Mouse (Mus musculus) erythroblast, embryonic 14.5 days (primary cell): ENCODE results near the gene Kcnk13. TPM values are rescaled to one million over a fixed set of nuclear protein-coding genes. Genes with fewer than 3 reads are reported as not detected.

ENCODE experiments used
- H3K27me3 ChIP-seq: 2 replicates; pipeline ENCODE4 v1.6.1; 2012; ENCODE audit warnings: inconsistent platforms; ENCODE audit not compliant: control insufficient read depth
- H3K36me3 ChIP-seq: 2 replicates; pipeline ENCODE4 v1.6.1; 2012; ENCODE audit warnings: mild to moderate bottlenecking, inconsistent platforms; ENCODE audit not compliant: control insufficient read depth
- H3K4me1 ChIP-seq: 2 replicates; pipeline ENCODE4 v1.6.1; 2012; ENCODE audit warnings: inconsistent platforms; ENCODE audit not compliant: control insufficient read depth
- H3K4me3 ChIP-seq: replicated peaks from 2 replicates; pipeline ENCODE3; 2012; ENCODE audit warnings: moderate library complexity, mild to moderate bottlenecking, inconsistent platforms
- H3K9me3 ChIP-seq: 2 replicates; pipeline ENCODE4 v1.6.1; 2012; ENCODE audit warnings: low read length, inconsistent platforms, mixed read lengths; ENCODE audit not compliant: control insufficient read depth
- GATA1 ChIP-seq: IDR thresholded peaks from 2 replicates; pipeline ENCODE4 v1.6.1; 2012; ENCODE audit warnings: low read length, inconsistent platforms, mixed read lengths
- TAL1 ChIP-seq: IDR thresholded peaks from 3 replicates; pipeline ENCODE4 v1.6.1; 2012; ENCODE audit warnings: low read length, inconsistent platforms, mixed read lengths
- polyA plus RNA-seq: library from polyadenylated mRNA; stranded (reverse); fragments of >175 nt; gene quantifications from 2 replicates; pipeline ENCODE4 v1.2.3, GENCODE M21; 2012

The Kcnk13 gene
- not detected in 2 replicates for polyA plus RNA-seq

GRCm38 (mm10) chr12:99964301-99965202 lies at the start of gene Kcnk13:
Gene Kcnk13, plus strand, starts transcription at chr12:99964499.
- TF ChIP-seq GATA1 = no peak
- TF ChIP-seq TAL1 = no peak
- H3K36me3 ChIP-seq = no peaks in the 10 kb centered on the region
- peaks cover 14% of the 10 kb centered on the region for H3K4me1 ChIP-seq
- no peaks in the 10 kb centered on the region; the same call in 1 of the 2 replicates for H3K9me3 ChIP-seq
- peaks cover 68% of the 10 kb centered on the region for H3K27me3 ChIP-seq
- no peak within 1 kb of the TSS for H3K4me3 ChIP-seq

GRCm38 (mm10) chr12:99917800-99918427 lies 46.4 kb upstream of the Kcnk13 start:
- TF ChIP-seq TAL1 = no peak
- no peak for TF ChIP-seq GATA1
- Histone ChIP-seq H3K27me3 (no peaks in the 10 kb centered on the region), H3K4me3 (no peak overlapping the region), H3K36me3 (peaks cover 43% of the 10 kb centered on the region), H3K4me1 (no peaks in the 10 kb centered on the region), H3K9me3 (no peaks in the 10 kb centered on the region)

- Histone ChIP-seq H3K9me3 (no peaks in the 10 kb centered on the region), H3K27me3 (no peaks in the 10 kb centered on the region), H3K4me3 (no peak overlapping the region), H3K36me3 (peaks cover 46% of the 10 kb centered on the region), H3K4me1 (no peaks in the 10 kb centered on the region)
- TF ChIP-seq GATA1 (no peak), TAL1 (no peak)
Observed at GRCm38 (mm10) chr12:99919636-99920035, 44.7 kb upstream of the Kcnk13 start.

- no peak for TF ChIP-seq TAL1
- TF ChIP-seq GATA1 = no peak
- H3K4me3 ChIP-seq = no peak overlapping the region
- no peaks in the 10 kb centered on the region for H3K9me3 ChIP-seq
- H3K4me1 ChIP-seq = no peaks in the 10 kb centered on the region
- H3K27me3 ChIP-seq = no peaks in the 10 kb centered on the region
- peaks cover 41% of the 10 kb centered on the region for H3K36me3 ChIP-seq
Observed at GRCm38 (mm10) chr12:99921045-99921444, 43.3 kb upstream of the Kcnk13 start.

- Histone ChIP-seq H3K9me3 (no peaks in the 10 kb centered on the region), H3K4me3 (no peak overlapping the region), H3K4me1 (no peaks in the 10 kb centered on the region), H3K27me3 (no peaks in the 10 kb centered on the region), H3K36me3 (peaks cover 43% of the 10 kb centered on the region)
- TF ChIP-seq GATA1 (no peak), TAL1 (no peak)
Observed at GRCm38 (mm10) chr12:99923131-99923606, 41.1 kb upstream of the Kcnk13 start.

- no peak for TF ChIP-seq GATA1
- TF ChIP-seq TAL1 = no peak
- no peaks in the 10 kb centered on the region for H3K9me3 ChIP-seq
- no peak overlapping the region for H3K4me3 ChIP-seq
- peaks cover 40% of the 10 kb centered on the region for H3K36me3 ChIP-seq
- no peaks in the 10 kb centered on the region for H3K27me3 ChIP-seq
- H3K4me1 ChIP-seq = no peaks in the 10 kb centered on the region
Observed at GRCm38 (mm10) chr12:99923703-99924102, 40.6 kb upstream of the Kcnk13 start.

GRCm38 (mm10) chr12:99928311-99928710 lies 36.0 kb upstream of the Kcnk13 start:
- no peaks in the 10 kb centered on the region for H3K4me1 ChIP-seq
- peaks cover 39% of the 10 kb centered on the region for H3K36me3 ChIP-seq
- no peak for TF ChIP-seq GATA1
- no peak for TF ChIP-seq TAL1
- no peak overlapping the region for H3K4me3 ChIP-seq
- H3K27me3 ChIP-seq = no peaks in the 10 kb centered on the region
- H3K9me3 ChIP-seq = no peaks in the 10 kb centered on the region

- no peaks in the 10 kb centered on the region for H3K27me3 ChIP-seq
- TF ChIP-seq TAL1 (no peak), GATA1 (no peak)
- H3K36me3 ChIP-seq = peaks cover 39% of the 10 kb centered on the region
- no peaks in the 10 kb centered on the region for H3K4me1 ChIP-seq
- H3K4me3 ChIP-seq = no peak overlapping the region
- H3K9me3 ChIP-seq = no peaks in the 10 kb centered on the region
Observed at GRCm38 (mm10) chr12:99929160-99929559, 35.1 kb upstream of the Kcnk13 start.

- no peaks in the 10 kb centered on the region for H3K27me3 ChIP-seq
- no peak overlapping the region for H3K4me3 ChIP-seq
- H3K36me3 ChIP-seq = peaks cover 46% of the 10 kb centered on the region
- TF ChIP-seq GATA1 (no peak), TAL1 (no peak)
- no peaks in the 10 kb centered on the region for H3K9me3 ChIP-seq
- H3K4me1 ChIP-seq = peaks cover 2% of the 10 kb centered on the region; the same call in 1 of the 2 replicates
Observed at GRCm38 (mm10) chr12:99932245-99932644, 32.1 kb upstream of the Kcnk13 start.
